Mouse (Mus musculus): ENCODE results near the gene Gdf2.

DNA sequence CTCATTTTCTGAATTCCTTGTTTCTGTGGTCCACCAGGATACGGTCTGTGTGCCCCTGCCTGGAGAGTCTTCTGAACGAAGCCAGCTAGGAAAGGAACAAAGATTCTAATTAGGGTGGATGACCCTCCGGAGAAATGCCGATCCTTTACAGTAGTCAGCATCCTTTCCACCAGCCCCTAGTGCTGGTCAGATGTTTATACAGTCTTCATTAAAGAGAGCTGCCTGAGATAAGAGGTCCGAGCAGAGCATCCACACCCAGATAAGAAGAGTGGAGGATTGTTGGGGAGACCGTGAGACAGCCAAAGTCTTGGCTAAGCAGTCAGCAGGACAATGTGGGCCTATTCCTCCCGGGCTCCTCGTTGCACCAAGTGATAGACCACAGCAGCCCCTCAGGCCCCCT, at the start of gene Gdf2:
- TF ChIP-seq CTCF (IDR thresholded peaks at IDR 0.05; ENCODE audit: control insufficient read depth, insufficient read depth, insufficient replicate concordance, low read depth, low read length) (no peak), POLR2A (IDR thresholded peaks at IDR 0.05; ENCODE audit: control insufficient read depth, low read depth, low read length) (no peak)

Data from testis, adult 2 months (tissue).